In the genomic region with DNA sequence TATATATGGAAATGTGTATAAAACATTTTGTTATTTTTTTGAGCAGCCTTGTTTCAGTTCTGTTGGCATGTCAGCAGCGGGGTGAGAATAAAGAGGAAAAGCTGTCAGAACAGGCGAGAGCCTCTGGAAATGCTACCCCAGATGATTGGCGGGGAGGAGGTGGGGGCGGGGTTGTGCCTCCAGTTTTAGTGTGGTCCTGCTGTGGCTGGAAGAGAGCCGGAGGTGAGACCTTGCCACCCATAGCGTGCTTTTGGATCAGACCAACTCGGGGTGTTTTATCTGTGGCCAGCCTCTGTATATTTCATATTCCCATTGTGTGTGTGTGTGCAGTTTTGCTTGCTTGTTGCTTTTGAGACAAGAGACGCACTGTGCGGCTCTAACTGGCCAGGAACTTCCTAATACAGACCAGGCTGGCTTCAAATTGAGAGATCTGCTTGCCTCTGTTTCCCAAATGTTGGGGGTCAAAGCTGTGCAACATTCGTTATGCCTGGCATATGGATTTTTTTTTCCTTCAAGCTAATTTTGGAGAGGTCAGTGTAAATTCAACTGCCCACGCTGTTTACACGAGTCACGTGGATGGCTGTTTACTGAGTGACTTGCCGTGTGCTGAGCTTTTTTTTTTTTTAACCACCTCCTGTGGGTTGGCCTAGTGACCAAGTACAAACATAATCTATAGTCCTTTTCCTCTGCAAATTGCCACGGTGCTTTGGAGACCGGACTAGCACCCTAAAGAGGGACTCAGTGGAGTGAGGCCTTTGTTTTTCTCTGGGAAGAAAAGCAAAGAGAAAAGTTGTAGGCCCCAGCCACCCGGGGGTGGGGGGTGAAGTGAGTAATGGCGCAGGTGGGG, we compare ENCODE assay signal across 8 mouse cellular contexts. TPM values are rescaled to one million over a fixed set of nuclear protein-coding genes. Genes with fewer than 3 reads are reported as not detected.
DNase-seq lines count a peak whose midpoint lies in the region; ATAC-seq and TF ChIP-seq lines count a peak whose summit lies in the region.

No protein-coding gene starts in this region.

- TF ChIP-seq RAD21 in CH12.LX (IDR thresholded peaks at IDR 0.05; ENCODE audit: low read depth, low read length) = no peak

- no peak for TF ChIP-seq EP300 in CH12.LX (IDR thresholded peaks at IDR 0.05; ENCODE audit: low read length)
- TF ChIP-seq EP300 in heart, postnatal 0 days (IDR thresholded peaks at IDR 0.05; ENCODE audit: low read depth) = no peak

- H3K27ac ChIP-seq in CH12.LX (ENCODE audit: insufficient read depth, low read depth) = peak overlapping the region; percentile 26
- H3K27ac ChIP-seq in heart, postnatal 0 days (ENCODE audit: low read depth) = peak overlapping the region; percentile 56
- peak overlapping the region; percentile 49 for H3K27ac ChIP-seq in liver, embryonic 16.5 days (ENCODE audit: low read length)

- no peaks in the 10 kb centered on the region for H3K27me3 ChIP-seq in CH12.LX (replicated peaks)
- no peaks in the 10 kb centered on the region for H3K27me3 ChIP-seq in heart, postnatal 0 days (ENCODE audit: control insufficient read depth, insufficient read depth, low read length)
- H3K27me3 ChIP-seq in liver, embryonic 16.5 days (ENCODE audit: control insufficient read depth, insufficient read depth, low read depth, low read length) = peaks cover 33% of the 10 kb centered on the region

- H3K36me3 ChIP-seq in CH12.LX (replicated peaks in 1 of 2; ENCODE audit: control insufficient read depth in 1 of 2, insufficient read depth in 1 of 2, low read length in 1 of 2) = peaks cover 14 to 34% of the 10 kb centered on the region in 2 experiments
- H3K36me3 ChIP-seq in heart, postnatal 0 days (replicated peaks; ENCODE audit: control insufficient read depth, insufficient read depth, low read length) = no peaks in the 10 kb centered on the region
- H3K36me3 ChIP-seq in liver, embryonic 16.5 days (ENCODE audit: control insufficient read depth, insufficient read depth) = no peaks in the 10 kb centered on the region

- peaks cover 40% of the 10 kb centered on the region for H3K79me2 ChIP-seq in CH12.LX (replicated peaks; ENCODE audit: control insufficient read depth, extremely low read depth, insufficient read depth, poor library complexity, severe bottlenecking)

- peak; percentile 28 for DNase-seq in adrenal gland, adult 2 months
- DNase-seq in adrenal gland, postnatal 4 days (ENCODE audit: low spot score in 2 of 2) = no peak
- DNase-seq in CH12.LX (ENCODE audit: extremely low read depth) = no peak
- no peak for DNase-seq in heart, postnatal 0 days (ENCODE audit: low spot score)
- DNase-seq in urinary bladder, adult 2 months (ENCODE audit: low spot score) = no peak
- no peak for DNase-seq in left cerebral cortex, postnatal 25 days (ENCODE audit: low spot score in 2 of 2)

- TF ChIP-seq POLR2A in CH12.LX (IDR thresholded peaks at IDR 0.05; ENCODE audit: low read depth, low read length) = peak; percentile 32; the same call in 1 of the 2 replicates

- 55% methylated on average over 18 of the region's 18 CpGs for WGBS in heart, postnatal 0 days
- 14% methylated on average over 18 of the region's 18 CpGs for WGBS in liver, embryonic 16.5 days (ENCODE audit: insufficient replicate concordance)

- peak overlapping the region; percentile 83; the same call in 1 of the 2 replicates for H3K9ac ChIP-seq in CH12.LX (ENCODE audit: insufficient read depth, low read depth)
- no peak overlapping the region for H3K9ac ChIP-seq in heart, postnatal 0 days (replicated peaks; ENCODE audit: low read depth, low read length)
- H3K9ac ChIP-seq in liver, embryonic 16.5 days (ENCODE audit: low read depth, low read length) = no peak overlapping the region

- dilution Hi-C loops in CH12.LX (cut with MboI; ENCODE audit: extremely low pct_ligation_motif_present, extremely low pct_unique_long_range_greater_than_20kb, low sequenced_read_pairs) = no loop called here

- H3K9me3 ChIP-seq in CH12.LX (replicated peaks; ENCODE audit: low read length) = no peaks in the 10 kb centered on the region
- no peaks in the 10 kb centered on the region for H3K9me3 ChIP-seq in heart, postnatal 0 days (replicated peaks; ENCODE audit: control insufficient read depth, low read length)
- H3K9me3 ChIP-seq in liver, embryonic 16.5 days (replicated peaks; ENCODE audit: control insufficient read depth, low read length) = no peaks in the 10 kb centered on the region

- intact Hi-C loops in left cerebral cortex, postnatal 25 days (cut with DNase I) = loop anchor here (5.0 kb wide), 2 partner anchors 59 to 219 kb away; no protein-coding TSS in a partner anchor

- peaks cover 28 to 62% of the 10 kb centered on the region in 2 experiments for H3K4me1 ChIP-seq in CH12.LX (ENCODE audit: control insufficient read depth in 1 of 2, insufficient read depth in 2 of 2)
- peaks cover 13% of the 10 kb centered on the region for H3K4me1 ChIP-seq in heart, postnatal 0 days (ENCODE audit: control insufficient read depth, insufficient read depth)
- H3K4me1 ChIP-seq in liver, embryonic 16.5 days (ENCODE audit: control insufficient read depth, low read depth, low read length) = peaks cover 19% of the 10 kb centered on the region

- H3K4me2 ChIP-seq in CH12.LX (ENCODE audit: insufficient read depth, low read depth, poor library complexity, severe bottlenecking) = peak overlapping the region; percentile 77
- peak overlapping the region; percentile 84 for H3K4me2 ChIP-seq in heart, postnatal 0 days (ENCODE audit: low read depth, low read length)
- H3K4me2 ChIP-seq in liver, embryonic 16.5 days (ENCODE audit: low read depth, low read length) = peak overlapping the region; percentile 40

- in situ Hi-C loops in CH12.LX (cut with MboI; ENCODE audit: low pct_ligation_motif_present, low pct_unique_long_range_greater_than_20kb, low sequenced_read_pairs) = loop anchor here (5.0 to 10.0 kb wide), 2 partner anchors 34 to 72 kb away; no protein-coding TSS in a partner anchor

- peak overlapping the region; percentile 27 to 74 (median 70) for H3K4me3 ChIP-seq in CH12.LX (replicated peaks in 1 of 3; ENCODE audit: low read depth in 2 of 3, low read length in 2 of 3, poor library complexity in 1 of 3)
- H3K4me3 ChIP-seq in heart, postnatal 0 days (ENCODE audit: low read depth, low read length) = peak overlapping the region; percentile 94
- no peak overlapping the region; the same call in 1 of the 2 replicates for H3K4me3 ChIP-seq in liver, embryonic 16.5 days (ENCODE audit: low read depth, low read length)

- no peak for TF ChIP-seq CTCF in CH12.LX (conservative IDR thresholded peaks at IDR 0.05 in 1 of 2, IDR thresholded peaks at IDR 0.05 in 1 of 2; ENCODE audit: low read depth in 2 of 2, low read length in 2 of 2)
- TF ChIP-seq CTCF in heart, postnatal 0 days (IDR thresholded peaks at IDR 0.05; ENCODE audit: low read depth) = no peak

- ATAC-seq in heart, postnatal 0 days (ENCODE audit: insufficient read depth, low read depth) = no peak
- no peak for ATAC-seq in liver, embryonic 16.5 days (ENCODE audit: low read depth)
- ATAC-seq in granulocyte monocyte progenitor cell, adult 5-6 weeks (replicated peaks; ENCODE audit: poor library complexity, severe bottlenecking) = no peak

RNA-seq across cellular contexts. Expression of a gene that starts 3.4 kb away (rescaled TPM):
- 10 to 100 TPM; 17.2 to 27.0 TPM for total RNA-seq in adrenal gland, adult 2 months (2021)
- 50.9 and 52.9 TPM in 2 replicates for polyA plus RNA-seq in adrenal gland, adult 2 months (2012; rRNA removed)
- 10 to 100 TPM; 45.6 to 51.8 TPM for total RNA-seq in adrenal gland, postnatal 4 days (2021)
- total RNA-seq in CH12.LX (2012; rRNA removed) (82.2 and 106 TPM in 2 replicates), CH12.LX (2014; rRNA removed) (77.1 and 82.1 TPM in 2 replicates)
- polyA plus RNA-seq in CH12.LX (2012; ENCODE audit: insufficient read length, low read depth) = 106 and 121 TPM in 2 replicates
- 40.6 and 46.0 TPM in 2 replicates for total RNA-seq in heart, postnatal 0 days (2014; rRNA removed; ENCODE audit: low replicate concordance)
- 16.2 and 17.1 TPM in 2 replicates for polyA plus RNA-seq in heart, postnatal 0 days (2015; fragmentation: Nextera tagmentation; extraction: Ambion mirVana)
- 6.0 and 7.1 TPM in 2 replicates for polyA plus RNA-seq in liver, embryonic 16.5 days (2015; fragmentation: Nextera tagmentation; extraction: Ambion mirVana)
- polyA plus RNA-seq in urinary bladder, adult 2 months (2012; rRNA removed) = 9.3 and 9.7 TPM in 2 replicates
- total RNA-seq in left cerebral cortex, postnatal 25 days (2021) = 10 to 100 TPM; 11.8 to 14.2 TPM
- 7.5 and 9.6 TPM in 2 replicates for total RNA-seq in granulocyte monocyte progenitor cell, adult 5-6 weeks (2014; fragmentation: Nextera tagmentation)
- total RNA-seq in granulocyte monocyte progenitor cell, adult 5-6 weeks (2017) = 7.2 and 11.9 TPM in 2 replicates

RNA-seq across cellular contexts. Expression of a gene that starts 15.5 kb away (rescaled TPM):
- 10 to 100 TPM; 34.9 to 35.0 TPM for total RNA-seq in adrenal gland, adult 2 months (2021)
- polyA plus RNA-seq in adrenal gland, adult 2 months (2012; rRNA removed) = 6.0 and 8.0 TPM in 2 replicates
- 10 to 100 TPM; 51.5 to 52.0 TPM for total RNA-seq in adrenal gland, postnatal 4 days (2021)
- 58.4 and 70.8 TPM in 2 replicates for total RNA-seq in CH12.LX (2012; rRNA removed)
- total RNA-seq in CH12.LX (2014; rRNA removed) = 94.7 and 106 TPM in 2 replicates
- polyA plus RNA-seq in CH12.LX (2012; ENCODE audit: insufficient read length, low read depth) = 189 and 261 TPM in 2 replicates
- 11.6 and 15.8 TPM in 2 replicates for total RNA-seq in heart, postnatal 0 days (2014; rRNA removed; ENCODE audit: low replicate concordance)
- polyA plus RNA-seq in heart, postnatal 0 days (2015; fragmentation: Nextera tagmentation; extraction: Ambion mirVana) = 29.9 and 32.8 TPM in 2 replicates
- polyA plus RNA-seq in liver, embryonic 16.5 days (2015; fragmentation: Nextera tagmentation; extraction: Ambion mirVana) = 17.5 and 19.7 TPM in 2 replicates
- polyA plus RNA-seq in urinary bladder, adult 2 months (2012; rRNA removed) = 22.0 and 22.5 TPM in 2 replicates
- 10 to 100 TPM; 16.6 to 17.9 TPM for total RNA-seq in left cerebral cortex, postnatal 25 days (2021)
- 48.8 and 48.9 TPM in 2 replicates for total RNA-seq in granulocyte monocyte progenitor cell, adult 5-6 weeks (2014; fragmentation: Nextera tagmentation)
- 59.3 and 74.0 TPM in 2 replicates for total RNA-seq in granulocyte monocyte progenitor cell, adult 5-6 weeks (2017)

RNA-seq across cellular contexts. Expression of a gene that starts 52.3 kb away (rescaled TPM):
- 1 to 10 TPM; 2.7 to 5.7 TPM for total RNA-seq in adrenal gland, adult 2 months (2021)
- polyA plus RNA-seq in adrenal gland, adult 2 months (2012; rRNA removed) = 8.5 and 11.4 TPM in 2 replicates
- total RNA-seq in adrenal gland, postnatal 4 days (2021) = 10 to 100 TPM; 11.0 to 11.7 TPM
- total RNA-seq in CH12.LX (2012; rRNA removed) = 0.38 and 0.51 TPM in 2 replicates
- 0.07 and 0.16 TPM in 2 replicates for total RNA-seq in CH12.LX (2014; rRNA removed)
- 0.70 and 0.78 TPM in 2 replicates for polyA plus RNA-seq in CH12.LX (2012; ENCODE audit: insufficient read length, low read depth)
- total RNA-seq in heart, postnatal 0 days (2014; rRNA removed; ENCODE audit: low replicate concordance) = 31.1 and 33.5 TPM in 2 replicates
- 11.8 and 14.6 TPM in 2 replicates for polyA plus RNA-seq in heart, postnatal 0 days (2015; fragmentation: Nextera tagmentation; extraction: Ambion mirVana)
- 0.68 and 0.71 TPM in 2 replicates for polyA plus RNA-seq in liver, embryonic 16.5 days (2015; fragmentation: Nextera tagmentation; extraction: Ambion mirVana)
- 6.2 and 6.3 TPM in 2 replicates for polyA plus RNA-seq in urinary bladder, adult 2 months (2012; rRNA removed)
- 10 to 100 TPM; 66.5 to 73.7 TPM for total RNA-seq in left cerebral cortex, postnatal 25 days (2021)
- total RNA-seq in granulocyte monocyte progenitor cell, adult 5-6 weeks (2014; fragmentation: Nextera tagmentation) = 1.4 TPM in 1 of 2 replicates, not detected in the other
- total RNA-seq in granulocyte monocyte progenitor cell, adult 5-6 weeks (2017) = 0.21 and 0.30 TPM in 2 replicates
